Mouse (Mus musculus) ovary, adult 18-20 months (tissue): Measurements from ENCODE around the gene Cyp2j6.
A peak's percentile ranks its signal among the peaks of the same experiment; 100 is the strongest.
"Not testable (repeated sequence)": the region's sequence is repeated elsewhere in the genome, so short reads cannot be mapped to it uniquely, and the experiment has no call there.

Experiments
- DNase-seq: peaks from one replicate; pipeline ENCODE4 v3.0.0; 2022; ENCODE audit warnings: low spot score, mixed read lengths

The Cyp2j6 gene

GRCm38 (mm10) chr4:96553133-96553819 lies at the start of gene Cyp2j6:
Cyp2j6 (minus strand) TSS chr4:96553661.
- peak; percentile 31 for DNase-seq

- no peak for DNase-seq
Observed at GRCm38 (mm10) chr4:96591791-96592150, 38.3 kb upstream of the Cyp2j6 start.

- peak; percentile 72 for DNase-seq
Observed at GRCm38 (mm10) chr4:96590911-96591790, 37.7 kb upstream of the Cyp2j6 start, which contains the start of gene Cyp2j9. Cyp2j9 (minus strand) TSS chr4:96591578.

GRCm38 (mm10) chr4:96581425-96582088 lies 28.1 kb upstream of the Cyp2j6 start:
- no peak for DNase-seq

GRCm38 (mm10) chr4:96580351-96580750 lies 26.9 kb upstream of the Cyp2j6 start:
- not testable (repeated sequence) for DNase-seq

GRCm38 (mm10) chr4:96569442-96569841 lies 16.0 kb upstream of the Cyp2j6 start:
- no peak for DNase-seq

GRCm38 (mm10) chr4:96567988-96568387 lies 14.5 kb upstream of the Cyp2j6 start:
- DNase-seq = no peak

GRCm38 (mm10) chr4:96565808-96566207 lies 12.3 kb upstream of the Cyp2j6 start:
- no peak for DNase-seq

GRCm38 (mm10) chr4:96560464-96560863 lies 7.0 kb upstream of the Cyp2j6 start:
- DNase-seq = no peak

- DNase-seq = no peak
Observed at GRCm38 (mm10) chr4:96559781-96560180, 6.3 kb upstream of the Cyp2j6 start.

- no peak for DNase-seq
Observed at GRCm38 (mm10) chr4:96551619-96552018, 1.8 kb downstream of the Cyp2j6 start.

GRCm38 (mm10) chr4:96545976-96546375 lies 7.5 kb downstream of the Cyp2j6 start:
- no peak for DNase-seq

GRCm38 (mm10) chr4:96525772-96526171 lies 27.7 kb downstream of the Cyp2j6 start:
- no peak for DNase-seq

- peak; percentile 2 for DNase-seq
Observed at GRCm38 (mm10) chr4:96522256-96522655, 31.2 kb downstream of the Cyp2j6 start.

- DNase-seq = no peak
Observed at GRCm38 (mm10) chr4:96510083-96510482, 43.4 kb downstream of the Cyp2j6 start.

GRCm38 (mm10) chr4:96507286-96507685 lies 46.2 kb downstream of the Cyp2j6 start, which contains the start of gene Cyp2j8:
Cyp2j8 (minus strand) TSS chr4:96507386.
- DNase-seq = no peak
